Mouse (Mus musculus) embryonic facial prominence, embryonic 14.5 days (tissue): ENCODE results near the gene Slc9a5. TPM values are rescaled to one million over a fixed set of nuclear protein-coding genes. Genes with fewer than 3 reads are reported as not detected.
A peak's percentile ranks its signal among the peaks of the same experiment; 100 is the strongest.

Source experiments
- microRNA counts: library from miRNA; unstranded; fragments of <30 nt; microRNA quantifications from one replicate; lab custom pipeline; 2017
- microRNA-seq: library from miRNA; unstranded; fragments of <30 nt; microRNA quantifications from one replicate; pipeline ENCODE4, GENCODE M21; 2016; ENCODE audit warnings: borderline number of aligned reads
- polyA plus RNA-seq: library from polyadenylated mRNA; unstranded; fragments of >200 nt; fragmentation: Nextera tagmentation; extraction: Ambion mirVana; gene quantifications from 2 replicates; pipeline ENCODE4 v1.2.1, GENCODE M21; 2014

The Slc9a5 gene
- polyA plus RNA-seq, 1 experiment from 2014 or later: 3.0 TPM

MicroRNAs encoded within 50 kb of the gene (microRNA counts, 519-probe panel; counts per million panel counts)
- microRNA mmu-miR-328 (lab: Ali Mortazavi, UCI): 1,862 counts per million, percentile 12 among the panel's probes with 10 or more counts

Small RNA genes lying within 50 kb of the gene (microRNA-seq; reads per million reads assigned to microRNA genes)
- gene Gm27320: not detected
- gene Mir328: 182 reads per million, percentile 58 among the genes with 10 or more reads in this experiment

Other genes starting within 250 kb of the Slc9a5 start
- gene Ces4a, start 217.0 kb upstream of the Slc9a5 start, polyA plus RNA-seq: not detected in 2 replicates
- gene Cbfb, start 178.2 kb upstream of the Slc9a5 start, polyA plus RNA-seq: 104 and 112 TPM in 2 replicates
- gene D230025D16Rik, start 123.7 kb upstream of the Slc9a5 start, polyA plus RNA-seq: 25.4 and 27.0 TPM in 2 replicates
- 37.0 and 42.8 TPM in 2 replicates for gene B3gnt9, start 93.7 kb upstream of the Slc9a5 start, polyA plus RNA-seq
- 21.1 and 23.3 TPM in 2 replicates for gene Tradd, start 84.2 kb upstream of the Slc9a5 start, polyA plus RNA-seq
- gene Fbxl8, start 84.2 kb upstream of the Slc9a5 start, polyA plus RNA-seq: 2.9 and 3.2 TPM in 2 replicates
- 0.38 and 0.49 TPM in 2 replicates for gene Hsf4, start 79.0 kb upstream of the Slc9a5 start, polyA plus RNA-seq
- 5.3 and 5.4 TPM in 2 replicates for gene Nol3, start 72.7 kb upstream of the Slc9a5 start, polyA plus RNA-seq
- 8.1 and 10.6 TPM in 2 replicates for gene 4931428F04Rik, start 59.0 kb upstream of the Slc9a5 start, polyA plus RNA-seq
- gene Exoc3l, start 52.7 kb upstream of the Slc9a5 start, polyA plus RNA-seq: 7.7 and 8.9 TPM in 2 replicates
- gene E2f4, start 51.2 kb upstream of the Slc9a5 start, polyA plus RNA-seq: 72.2 and 73.8 TPM in 2 replicates
- gene Elmo3, start 43.2 kb upstream of the Slc9a5 start, polyA plus RNA-seq: 5.1 and 7.4 TPM in 2 replicates
- 1.4 and 2.4 TPM in 2 replicates for gene Lrrc29, start 22.6 kb upstream of the Slc9a5 start, polyA plus RNA-seq
- gene Tmem208, start 22.5 kb upstream of the Slc9a5 start, polyA plus RNA-seq: 112 and 132 TPM in 2 replicates
- 2.4 and 2.7 TPM in 2 replicates for gene Fhod1, start 890 bp upstream of the Slc9a5 start, polyA plus RNA-seq
- gene Plekhg4, start 24.4 kb downstream of the Slc9a5 start, polyA plus RNA-seq: 0.25 and 0.63 TPM in 2 replicates
- not detected in 2 replicates for gene Kctd19, start 64.7 kb downstream of the Slc9a5 start, polyA plus RNA-seq
- 0.46 and 0.58 TPM in 2 replicates for gene Lrrc36, start 64.7 kb downstream of the Slc9a5 start, polyA plus RNA-seq
- 186 and 243 TPM in 2 replicates for gene Tppp3, start 122.7 kb downstream of the Slc9a5 start, polyA plus RNA-seq
- 30.1 and 38.6 TPM in 2 replicates for gene Zdhhc1, start 148.1 kb downstream of the Slc9a5 start, polyA plus RNA-seq
- 1.1 and 2.2 TPM in 2 replicates for gene Hsd11b2, start 169.9 kb downstream of the Slc9a5 start, polyA plus RNA-seq
- gene Atp6v0d1, start 217.2 kb downstream of the Slc9a5 start, polyA plus RNA-seq: 92.7 and 102 TPM in 2 replicates